Mouse (Mus musculus): ENCODE results near the gene Tmem129. TPM values are rescaled to one million over a fixed set of nuclear protein-coding genes. Genes with fewer than 3 reads are reported as not detected.

Gene Tmem129
- polyA plus RNA-seq, 1 experiment from 2014 or later, result 35.4 TPM

Other genes starting within 250 kb of the Tmem129 start
- not detected in 2 replicates for gene Nkx1-1, start 224.4 kb downstream of the Tmem129 start, polyA plus RNA-seq (2014; fragmentation: Nextera tagmentation; extraction: Ambion mirVana)
- 49.0 and 58.3 TPM in 2 replicates for gene Fam53a, start 28.8 kb downstream of the Tmem129 start, polyA plus RNA-seq (2014; fragmentation: Nextera tagmentation; extraction: Ambion mirVana)
- 1.3 TPM in 2 replicates for gene Gm9903, start 28.5 kb downstream of the Tmem129 start, polyA plus RNA-seq (2014; fragmentation: Nextera tagmentation; extraction: Ambion mirVana)
- 97.7 and 102 TPM in 2 replicates for gene Slbp, start 5.8 kb downstream of the Tmem129 start, polyA plus RNA-seq (2014; fragmentation: Nextera tagmentation; extraction: Ambion mirVana)
- gene Tacc3, start 288 bp downstream of the Tmem129 start, polyA plus RNA-seq (2014; fragmentation: Nextera tagmentation; extraction: Ambion mirVana), result 105 and 117 TPM in 2 replicates
- gene Fgfr3, start 63.3 kb upstream of the Tmem129 start, polyA plus RNA-seq (2014; fragmentation: Nextera tagmentation; extraction: Ambion mirVana), result 2.7 and 3.1 TPM in 2 replicates
- gene Letm1, start 124.4 kb upstream of the Tmem129 start, polyA plus RNA-seq (2014; fragmentation: Nextera tagmentation; extraction: Ambion mirVana), result 43.5 and 45.0 TPM in 2 replicates
- 37.5 and 37.7 TPM in 2 replicates for gene Nsd2, start 162.3 kb upstream of the Tmem129 start, polyA plus RNA-seq (2014; fragmentation: Nextera tagmentation; extraction: Ambion mirVana)

All from heart, embryonic 14.5 days (tissue).